Mouse (Mus musculus) large intestine, adult 2 months (tissue): ENCODE measurements at regions not wholly inside any gene's neighbourhood (a gene's known extent, or its start where the extent isn't known, plus 50 kb on each side); places are given as distances from the start of the nearest gene placed in this dataset.
A peak's percentile ranks its signal among the peaks of the same experiment; 100 is the strongest.
"Not testable (repeated sequence)": the region's sequence is repeated elsewhere in the genome, so short reads cannot be mapped to it uniquely, and the experiment has no call there.

Source experiments
- DNase-seq: peaks from one replicate; pipeline ENCODE4 v3.0.0-alpha.2; 2012; ENCODE audit warnings: low read depth, low spot score
- WGBS: fragments of 180-500 bp; shearing (Covaris S2); methylation state at CpG from one replicate; pipeline ENCODE4 v1.1.7; 2018; 5-methylcytosine and 5-hydroxymethylcytosine counted together

DNA sequence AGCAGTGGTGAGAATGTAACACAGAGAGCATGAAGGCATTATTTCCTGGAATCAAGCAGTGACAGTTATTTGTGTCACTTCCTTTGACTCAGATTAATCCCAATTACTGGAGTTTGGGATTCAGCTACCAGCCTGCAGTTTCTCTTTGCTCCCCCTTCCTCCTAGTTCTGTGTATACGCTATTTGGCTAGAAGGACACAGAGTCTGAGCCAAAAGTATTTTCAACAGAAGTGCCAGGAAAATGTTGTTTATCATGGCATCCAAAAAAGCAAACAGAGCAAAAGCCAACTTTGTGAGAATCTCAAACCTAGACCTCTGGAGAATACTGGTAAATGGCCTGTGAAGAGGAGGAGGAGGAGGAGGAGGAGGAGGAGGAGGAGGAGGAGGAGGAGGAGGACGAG, 600.4 kb downstream of the Crisp4 start:
- WGBS = 74% methylated on average over 1 of the region's 2 CpGs
- DNase-seq = no peak

DNA sequence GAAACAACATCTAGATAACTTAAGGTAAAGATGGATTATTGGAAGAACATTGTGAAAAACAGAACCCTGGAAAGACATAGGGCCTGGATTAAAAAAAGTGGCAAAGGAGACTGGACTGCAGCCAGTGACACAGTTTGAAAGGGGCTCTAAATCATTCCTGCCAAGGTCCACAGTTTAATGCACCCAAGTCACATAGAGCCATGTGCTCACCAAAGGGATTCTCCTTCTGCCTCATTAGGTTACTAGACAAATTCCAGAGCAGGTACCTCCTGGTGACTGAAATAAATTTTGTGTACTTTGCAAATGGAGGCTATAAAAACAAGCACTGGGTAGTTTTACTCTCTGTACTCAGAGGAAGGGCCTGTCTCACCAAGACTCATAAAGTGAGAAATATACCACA, 607.5 kb downstream of the Crisp4 start:
- DNase-seq = no peak

DNA sequence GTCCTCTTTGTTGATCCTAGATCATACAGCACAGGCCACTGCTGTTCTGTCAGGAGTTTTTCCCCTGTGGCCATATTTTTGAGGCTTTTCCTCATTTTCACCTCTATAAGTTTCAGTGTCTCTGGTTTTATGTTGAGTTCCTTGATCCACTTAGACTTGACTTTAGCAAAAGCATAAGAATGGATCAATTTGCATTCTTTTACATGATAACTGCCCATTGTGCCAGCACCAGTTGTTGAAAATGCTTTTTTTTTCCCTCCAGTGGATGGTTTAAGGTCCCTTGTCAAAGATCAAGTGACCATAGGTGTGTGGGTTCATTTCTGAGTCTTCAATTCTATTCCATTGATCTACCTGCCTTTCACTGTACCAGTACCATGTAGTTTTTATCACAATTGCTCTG, 614.4 kb downstream of the Crisp4 start:
- DNase-seq = not testable (repeated sequence)

- 73% methylated on average over 2 of the region's 2 CpGs for WGBS
Measured at GRCm38 (mm10) chr1:17520118-17520517, 625.6 kb downstream of the Crisp4 start.

GRCm38 (mm10) chr1:17506125-17507112, 639.3 kb downstream of the Crisp4 start:
- DNase-seq = peak; percentile 13
- 66% methylated on average over 6 of the region's 6 CpGs for WGBS

More at GRCm38 (mm10) chr1:17520118-17520517, 625.6 kb downstream of the Crisp4 start:
- no peak for DNase-seq

DNA sequence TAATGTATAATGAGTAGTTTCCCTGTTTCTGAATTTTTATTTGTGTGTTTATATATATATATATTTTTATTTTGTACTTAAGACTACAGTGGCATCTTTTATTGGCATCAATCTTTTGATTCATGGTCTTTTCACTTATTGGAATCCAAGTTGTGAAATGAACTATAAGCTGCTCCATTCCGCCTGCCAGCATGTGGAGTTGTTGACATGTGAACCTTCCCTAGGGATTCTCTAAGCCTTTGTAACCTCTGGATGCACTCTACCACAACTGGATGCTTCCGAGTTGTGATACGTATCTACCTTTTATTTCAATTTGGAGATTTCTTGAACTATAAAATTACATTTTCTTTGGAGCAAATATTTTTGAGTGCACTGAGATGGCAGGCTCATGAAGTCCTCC, 652.1 kb downstream of the Crisp4 start:
- WGBS = 82% methylated on average over 3 of the region's 3 CpGs
- no peak for DNase-seq

DNA sequence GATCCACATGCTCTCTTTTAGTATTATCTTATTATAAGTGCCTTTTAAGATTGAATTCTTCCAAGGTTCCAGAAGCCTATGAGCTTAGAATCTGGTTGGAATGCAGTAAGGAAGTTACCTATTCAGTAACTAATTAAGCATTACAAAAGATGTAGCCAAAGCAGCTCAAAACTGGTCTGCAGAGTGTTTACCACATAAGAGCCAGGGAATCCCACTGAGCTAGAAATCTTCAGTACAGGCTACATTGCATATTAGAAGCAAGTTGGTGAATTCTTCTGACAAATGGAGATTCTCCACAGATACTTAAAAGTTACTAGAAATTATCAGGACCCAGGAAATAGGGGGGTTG, 655.9 kb downstream of the Crisp4 start:
- DNase-seq = not testable (repeated sequence)

DNA sequence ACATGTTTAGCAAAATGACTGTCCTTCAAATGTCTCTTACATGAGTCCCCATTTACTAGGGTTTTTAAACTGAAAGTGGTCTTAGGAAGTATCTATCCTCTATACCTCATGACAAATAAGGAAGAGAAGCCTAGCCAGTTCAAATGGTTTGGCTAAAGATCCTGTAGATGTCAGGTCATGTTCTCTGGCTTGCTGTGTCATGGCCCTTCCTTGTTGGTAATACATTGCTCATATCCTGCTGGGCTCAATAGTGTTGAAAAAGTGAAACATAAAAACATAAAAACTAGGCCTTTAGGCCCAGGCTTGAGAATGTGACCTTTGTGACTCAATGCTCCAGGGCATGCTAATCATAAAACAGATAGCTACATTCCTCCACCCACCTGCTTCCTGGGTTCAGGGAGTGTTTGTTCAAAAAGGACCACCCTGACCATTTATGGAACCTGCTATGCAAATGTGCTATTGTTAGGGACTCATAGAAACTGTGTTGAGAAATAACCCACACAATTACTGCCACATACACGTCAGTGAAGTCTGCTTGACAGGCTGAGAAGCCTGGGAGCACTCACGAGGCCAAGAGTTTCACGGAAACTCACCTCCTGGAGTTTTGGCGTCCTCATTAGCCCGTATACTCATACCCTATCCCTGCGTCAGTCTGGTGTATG, 656.4 kb downstream of the Crisp4 start:
- WGBS = 50% methylated on average over 6 of the region's 6 CpGs
- DNase-seq = not testable (repeated sequence)

GRCm38 (mm10) chr1:17451204-17451866, 694.4 kb downstream of the Crisp4 start:
- WGBS = 76% methylated on average over 2 of the region's 2 CpGs
- no peak for DNase-seq

DNA sequence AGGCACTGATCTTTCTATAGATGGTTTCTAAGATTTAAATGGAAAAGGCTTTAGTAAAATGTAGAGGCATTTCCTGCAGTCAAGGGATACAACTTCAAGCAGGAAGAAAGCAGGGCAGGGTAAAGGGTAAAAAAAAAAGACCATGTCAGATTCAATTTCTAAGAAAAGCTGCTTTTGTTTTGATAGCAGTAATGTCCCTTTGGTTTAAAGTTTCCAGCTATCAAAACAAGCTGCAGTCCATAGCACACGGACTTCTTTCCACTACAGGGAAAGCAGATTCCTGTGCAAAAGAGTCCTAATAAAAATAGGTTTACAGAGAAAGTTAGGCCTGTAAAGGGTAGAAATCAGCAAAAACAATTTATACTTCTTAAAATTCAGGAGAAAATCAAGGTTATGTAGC, 695.0 kb downstream of the Crisp4 start:
- DNase-seq = no peak
- 47% methylated on average over 1 of the region's 1 CpGs for WGBS

- no peak for DNase-seq
Measured at GRCm38 (mm10) chr1:17450295-17450694, 695.4 kb downstream of the Crisp4 start.

- WGBS = 76% methylated on average over 1 of the region's 1 CpGs
- DNase-seq = no peak
Measured at GRCm38 (mm10) chr1:17449291-17449690, 696.4 kb downstream of the Crisp4 start.

GRCm38 (mm10) chr1:17434064-17434463, 711.6 kb downstream of the Crisp4 start:
- WGBS = 60% methylated on average over 5 of the region's 5 CpGs
- DNase-seq = not testable (repeated sequence)

- WGBS = 44% methylated on average over 3 of the region's 3 CpGs
- no peak for DNase-seq
Measured at GRCm38 (mm10) chr1:17415958-17416357, 729.7 kb downstream of the Crisp4 start.

- 85% methylated on average over 9 of the region's 9 CpGs for WGBS
Measured at GRCm38 (mm10) chr1:17394893-17395292, 750.8 kb downstream of the Crisp4 start.

DNA sequence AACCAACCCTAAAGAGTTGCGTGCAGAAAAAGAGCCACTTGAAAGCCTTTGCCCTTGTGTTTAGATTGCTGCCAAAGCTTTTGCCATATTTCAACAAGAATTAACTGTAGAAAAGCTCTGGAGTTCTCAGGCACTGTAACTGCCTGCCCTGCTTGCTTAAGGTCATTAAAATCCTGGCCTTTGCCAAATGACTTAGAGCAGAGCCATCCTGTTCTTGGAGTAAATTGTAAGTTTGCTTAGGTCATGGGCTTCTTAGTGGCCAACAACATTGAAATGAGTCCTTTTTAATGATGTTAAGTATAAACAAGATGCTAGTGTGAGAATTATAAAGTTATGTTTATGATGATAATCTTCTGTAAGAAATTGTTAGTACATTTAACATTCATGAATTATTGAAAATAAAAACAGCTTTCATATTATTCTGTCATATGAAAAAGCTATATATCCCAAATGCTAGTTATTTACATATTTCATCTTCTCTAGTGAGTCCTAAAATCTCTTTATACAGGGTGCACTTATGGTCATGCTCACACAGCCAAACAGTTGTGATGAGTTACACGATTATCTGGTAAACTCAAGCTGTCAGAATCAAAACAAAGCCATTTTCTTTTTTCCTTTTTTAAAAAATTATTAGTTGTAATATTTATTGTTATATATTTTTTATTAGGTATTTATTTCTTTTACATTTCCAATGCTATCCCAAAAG, 753.4 kb downstream of the Crisp4 start:
- no peak for DNase-seq
- 68% methylated on average over 2 of the region's 2 CpGs for WGBS

More at GRCm38 (mm10) chr1:17394893-17395292, 750.8 kb downstream of the Crisp4 start:
- DNase-seq = no peak

DNA sequence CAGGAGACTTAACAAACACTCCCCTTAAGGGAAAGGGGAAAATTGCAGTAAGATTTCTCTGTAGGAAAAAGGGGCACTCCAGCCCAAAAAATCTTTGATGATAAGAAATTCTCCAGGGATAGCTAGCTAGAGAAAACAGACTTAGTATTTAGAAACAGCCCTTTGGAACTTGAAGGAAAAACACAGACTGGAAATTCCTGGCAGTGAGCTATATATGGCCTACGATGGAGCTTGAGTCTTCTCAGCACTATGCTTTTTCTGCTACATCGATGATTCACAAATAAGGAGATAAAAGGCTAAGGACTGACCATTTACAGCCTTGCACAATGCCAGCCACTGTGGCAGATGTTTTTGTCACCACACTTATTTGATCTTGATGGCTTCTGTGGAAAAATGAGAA, 768.1 kb downstream of the Crisp4 start:
- 66% methylated on average over 2 of the region's 2 CpGs for WGBS
- DNase-seq = no peak

GRCm38 (mm10) chr1:17348271-17348670, 797.4 kb downstream of the Crisp4 start:
- DNase-seq = no peak
- WGBS = 88% methylated on average over 1 of the region's 1 CpGs

DNA sequence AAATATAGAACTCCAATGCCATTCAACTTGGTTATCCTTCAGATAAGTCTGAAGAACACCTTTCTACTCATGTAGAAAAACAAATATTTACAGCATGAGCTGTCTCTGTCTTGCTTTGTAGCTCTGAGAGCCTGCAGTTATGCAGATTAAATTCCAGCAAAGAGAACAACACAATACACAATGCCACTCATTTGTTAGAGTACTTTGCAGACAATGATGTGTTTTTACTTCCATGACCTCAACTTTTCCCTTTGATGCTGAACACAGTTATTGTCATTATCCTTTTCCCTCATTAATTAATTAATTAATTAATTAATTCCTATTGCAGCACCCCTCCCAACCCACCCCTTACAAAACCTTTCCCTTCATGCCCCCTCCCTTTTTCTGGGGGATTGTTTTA, 807.9 kb downstream of the Crisp4 start:
- no peak for DNase-seq

- 87% methylated on average over 1 of the region's 1 CpGs for WGBS
- DNase-seq = not testable (repeated sequence)
Measured at GRCm38 (mm10) chr1:17311392-17311791, 834.3 kb downstream of the Crisp4 start.
